Mouse (Mus musculus) stomach, postnatal 0 days (tissue): ENCODE measurements around the gene Rps4x.

Experiments used
- CTCF ChIP-seq: IDR thresholded peaks from 2 replicates; pipeline ENCODE4 v1.5.1; 2016; ENCODE audit warnings: antibody characterized with exemption, low read depth, mild to moderate bottlenecking, moderate library complexity
- EP300 ChIP-seq: optimal IDR thresholded peaks from 2 replicates; pipeline ENCODE3; 2016; ENCODE audit warnings: antibody characterized with exemption

GRCm38 (mm10) chrX:102169724-102170123, 19.5 kb downstream of the Rps4x start:
- TF ChIP-seq EP300: no peak
- TF ChIP-seq CTCF: no peak
